7 mouse cellular contexts compared by ENCODE assay signal in the genomic region with DNA sequence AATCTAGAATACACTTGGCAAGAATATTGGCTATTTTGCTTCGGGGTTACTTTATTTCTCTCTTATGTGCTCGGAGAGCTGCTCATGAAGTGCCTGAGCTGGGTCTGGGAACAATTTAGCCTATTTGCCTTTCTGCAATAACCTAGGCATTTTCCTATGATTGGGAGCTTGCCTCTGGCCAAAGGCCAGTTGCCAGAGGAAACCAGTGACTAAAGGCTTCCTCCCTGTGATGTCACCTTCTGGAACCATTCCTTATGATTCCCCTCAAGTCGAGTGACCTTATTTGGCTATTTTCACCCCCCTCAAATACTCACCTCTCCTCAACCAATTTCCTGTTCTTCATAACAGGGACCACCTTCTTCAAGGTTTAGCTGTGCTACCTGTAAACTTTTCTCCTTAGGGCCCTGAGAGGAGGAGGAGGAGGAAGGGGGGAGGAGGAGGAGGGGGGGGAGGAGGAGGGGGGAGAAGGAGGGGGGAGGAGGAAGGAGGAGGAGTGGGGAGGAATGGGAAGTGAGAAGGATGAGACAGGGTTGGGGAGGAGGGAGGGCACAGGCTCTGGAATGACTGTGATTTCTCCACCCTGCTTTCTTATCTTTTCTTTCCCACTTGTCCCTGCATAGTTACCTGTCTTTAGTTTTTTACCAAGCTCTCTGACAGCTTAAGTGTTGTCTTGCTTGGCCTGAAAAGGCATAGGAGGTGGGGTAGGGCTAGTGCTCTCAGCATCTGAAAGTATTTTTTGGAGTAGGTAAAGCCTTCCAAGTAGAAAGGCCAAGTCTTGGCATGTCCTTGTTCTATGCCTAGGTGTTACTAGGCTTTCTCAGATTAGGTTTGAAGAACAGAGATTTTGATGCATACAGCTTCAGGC. TPM values are rescaled to one million over a fixed set of nuclear protein-coding genes. Genes with fewer than 3 reads are reported as not detected.
A peak's percentile ranks its signal among the peaks of the same experiment; 100 is the strongest.
DNase-seq lines count a peak whose midpoint lies in the region; TF ChIP-seq lines count a peak whose summit lies in the region.

No protein-coding gene starts in this region.

- H3K36me3 ChIP-seq in C2C12 (ENCODE audit: control insufficient read depth, insufficient read depth) = peaks cover 60% of the 10 kb centered on the region

- peak; percentile 66 for DNase-seq in adipocyte (ENCODE audit: low spot score)
- peak; percentile 22 to 53 for DNase-seq in gastrocnemius, adult 8-10 months (ENCODE audit: low spot score in 2 of 2)
- peak; percentile 62 for DNase-seq in kidney, postnatal 14 days
- no peak for DNase-seq in right cerebral cortex, postnatal 36 days (ENCODE audit: low spot score in 2 of 2)
- DNase-seq in left cerebral cortex, postnatal 25 days (ENCODE audit: low spot score in 2 of 2) = no peak
- no peak for DNase-seq in layer of hippocampus, adult 9-11 months

- TF ChIP-seq CTCF in C2C12 (IDR thresholded peaks at IDR 0.05; ENCODE audit: control insufficient read depth, insufficient read depth, insufficient read length) = no peak

- peak overlapping the region; percentile 44 for H3ac ChIP-seq in C2C12 (ENCODE audit: control insufficient read depth, insufficient read length, low read depth)

- H3K4me3 ChIP-seq in C2C12 (ENCODE audit: insufficient read depth, poor library complexity, severe bottlenecking) = no peak overlapping the region

- intact Hi-C loops in left cerebral cortex, postnatal 25 days (cut with DNase I) = no loop called here

- H3K79me2 ChIP-seq in C2C12 (ENCODE audit: control insufficient read depth, insufficient read depth) = peaks cover 99% of the 10 kb centered on the region

- H3K27me3 ChIP-seq in C2C12 (ENCODE audit: control insufficient read depth, insufficient read depth, insufficient read length) = no peaks in the 10 kb centered on the region

- H3K79me3 ChIP-seq in C2C12 (ENCODE audit: low read depth) = peaks cover 88% of the 10 kb centered on the region

TF ChIP-seq in C2C12, 6 proteins besides CTCF, POLR2A, EP300 and RAD21:
- TF ChIP-seq MAX (IDR thresholded peaks at IDR 0.05) = no peak
- TF ChIP-seq CEBPB (IDR thresholded peaks at IDR 0.05; ENCODE audit: low read depth) = no peak
- no peak for TF ChIP-seq MYOG (IDR thresholded peaks at IDR 0.05; ENCODE audit: control insufficient read depth, extremely low read depth, insufficient read length)

RNA-seq across cellular contexts. Expression of gene Msn, which starts 11.8 kb away (rescaled TPM):
- 280 TPM for polyA plus RNA-seq in C2C12 (2012; fragmentation: generic; extraction: Trizol)
- total RNA-seq in gastrocnemius, adult 8-10 months (2022) = 10 to 100 TPM; 16.0 to 22.6 (median 18.5) TPM
- total RNA-seq in left cerebral cortex, postnatal 25 days (2021) = 10 to 100 TPM; 15.8 to 18.4 TPM

Comparison
In these comparisons a context has a peak if more than half of its experiments do, and no peak if none do; other contexts are left out.
1. DNase-seq: peak in adipocyte (single experiment), gastrocnemius, adult 8-10 months (2 of 2) and kidney, postnatal 14 days (single experiment); none in right cerebral cortex, postnatal 36 days (0 of 2), left cerebral cortex, postnatal 25 days (0 of 2) and layer of hippocampus, adult 9-11 months (single experiment).